Mouse (Mus musculus): ENCODE measurements around the gene Gm9639. TPM values are rescaled to one million over a fixed set of nuclear protein-coding genes. Genes with fewer than 3 reads are reported as not detected.
"Not testable (repeated sequence)": the region's sequence is repeated elsewhere in the genome, so short reads cannot be mapped to it uniquely, and the experiment has no call there.

Gm9639 gene
- polyA plus RNA-seq, 2 experiments from 2014 or later: not detected

GRCm38 (mm10) chr10:77752312-77752711 lies 42.6 kb downstream of the Gm9639 start:
- ATAC-seq: not testable (repeated sequence)

GRCm38 (mm10) chr10:77751254-77751653 lies 43.6 kb downstream of the Gm9639 start, which contains the start of gene Gm9736:
Gene Gm9736, minus strand, starts transcription at chr10:77751354.
- not testable (repeated sequence) for ATAC-seq

GRCm38 (mm10) chr10:77750686-77751085 lies 44.2 kb downstream of the Gm9639 start:
- ATAC-seq: not testable (repeated sequence)

Other genes with a start within 250 kb of the Gm9639 start
- 10 to 100 TPM; 85.6 to 92.6 TPM for gene Pttg1ip, start 213.4 kb downstream of the Gm9639 start, polyA plus RNA-seq (2017; shearing (Covaris generic))
- 10 to 100 TPM; 75.5 to 83.8 TPM for gene Sumo3, start 189.0 kb downstream of the Gm9639 start, polyA plus RNA-seq (2017; shearing (Covaris generic))
- 1 to 10 TPM in 1 of 2 experiments, not detected in 1; 6.5 TPM for gene Gm49325, start 188.9 kb downstream of the Gm9639 start, polyA plus RNA-seq (2017; shearing (Covaris generic))
- gene Ube2g2, start 172.8 kb downstream of the Gm9639 start, polyA plus RNA-seq (2017; shearing (Covaris generic)): 10 to 100 TPM; 36.5 to 39.3 TPM
- under 1 TPM; 0.38 to 0.40 TPM for gene Tspear, start 108.5 kb downstream of the Gm9639 start, polyA plus RNA-seq (2017; shearing (Covaris generic))
- gene Gm19402, start 104.3 kb downstream of the Gm9639 start, polyA plus RNA-seq (2017; shearing (Covaris generic)): not detected
- gene Gm9508, start 97.8 kb downstream of the Gm9639 start, polyA plus RNA-seq (2017; shearing (Covaris generic)): not detected
- not detected for gene Gm10272, start 88.5 kb downstream of the Gm9639 start, polyA plus RNA-seq (2017; shearing (Covaris generic))
- gene Gm10024, start 83.6 kb downstream of the Gm9639 start, polyA plus RNA-seq (2017; shearing (Covaris generic)): not detected
- not detected for gene Gm10142, start 79.3 kb downstream of the Gm9639 start, polyA plus RNA-seq (2017; shearing (Covaris generic))
- not detected for gene Krtap12-1, start 74.5 kb downstream of the Gm9639 start, polyA plus RNA-seq (2017; shearing (Covaris generic))
- gene Gm10100, start 68.6 kb downstream of the Gm9639 start, polyA plus RNA-seq (2017; shearing (Covaris generic)): not detected
- not detected for gene Gm18596, start 52.4 kb downstream of the Gm9639 start, polyA plus RNA-seq (2017; shearing (Covaris generic))
- gene Gm9736, start 43.7 kb downstream of the Gm9639 start, polyA plus RNA-seq (2017; shearing (Covaris generic)): not detected
- not detected for gene Gm3233, start 35.4 kb downstream of the Gm9639 start, polyA plus RNA-seq (2017; shearing (Covaris generic))
- gene Gm3238, start 23.8 kb downstream of the Gm9639 start, polyA plus RNA-seq (2017; shearing (Covaris generic)): not detected
- gene Gm7138, start 18.1 kb downstream of the Gm9639 start, polyA plus RNA-seq (2017; shearing (Covaris generic)): not detected
- gene Gm3250, start 12.5 kb downstream of the Gm9639 start, polyA plus RNA-seq (2017; shearing (Covaris generic)): not detected
- not detected for gene Gm7137, start 6.9 kb downstream of the Gm9639 start, polyA plus RNA-seq (2017; shearing (Covaris generic))
- gene Gm19668, start 4.1 kb upstream of the Gm9639 start, polyA plus RNA-seq (2017; shearing (Covaris generic)): not detected
- not detected for gene Gm9507, start 16.8 kb upstream of the Gm9639 start, polyA plus RNA-seq (2017; shearing (Covaris generic))
- gene Gm2696, start 19.6 kb upstream of the Gm9639 start, polyA plus RNA-seq (2017; shearing (Covaris generic)): not detected
- gene Krtap10-4, start 32.0 kb upstream of the Gm9639 start, polyA plus RNA-seq (2017; shearing (Covaris generic)): not detected
- gene Krtap10-10, start 40.9 kb upstream of the Gm9639 start, polyA plus RNA-seq (2017; shearing (Covaris generic)): not detected
- not detected for gene Gm36176, start 51.7 kb upstream of the Gm9639 start, polyA plus RNA-seq (2017; shearing (Covaris generic))
- not detected for gene Gm10318, start 57.8 kb upstream of the Gm9639 start, polyA plus RNA-seq (2017; shearing (Covaris generic))
- not detected for gene Gm3285, start 66.9 kb upstream of the Gm9639 start, polyA plus RNA-seq (2017; shearing (Covaris generic))
- not detected for gene Lrrc3, start 107.5 kb upstream of the Gm9639 start, polyA plus RNA-seq (2017; shearing (Covaris generic))
- gene Trpm2, start 175.5 kb upstream of the Gm9639 start, polyA plus RNA-seq (2017; shearing (Covaris generic)): under 1 TPM; 0.38 TPM
- gene 1810043G02Rik, start 183.4 kb upstream of the Gm9639 start, polyA plus RNA-seq (2017; shearing (Covaris generic)): 10 to 100 TPM in 1 of 2 experiments, 1 to 10 TPM in 1; 7.1 to 11.1 TPM
- gene Pfkl, start 215.0 kb upstream of the Gm9639 start, polyA plus RNA-seq (2017; shearing (Covaris generic)): 10 to 100 TPM; 40.4 to 82.9 TPM
- gene Dnmt3l, start 246.9 kb upstream of the Gm9639 start, polyA plus RNA-seq (2017; shearing (Covaris generic)): not detected
- under 1 TPM in 1 of 2 experiments, not detected in 1; 0.44 TPM for gene Aire, start 248.5 kb upstream of the Gm9639 start, polyA plus RNA-seq (2017; shearing (Covaris generic))

All from activated CD4-positive, CD25-positive, alpha-beta regulatory T cell, adult 4 months (primary cell).